Mouse (Mus musculus): ENCODE results near the gene Rasef. TPM values are rescaled to one million over a fixed set of nuclear protein-coding genes. Genes with fewer than 3 reads are reported as not detected.

The Rasef gene
- total and polyA plus RNA-seq, 2 experiments from 2014 or later = 0.22 to 2.1 TPM

Other genes starting within 250 kb of the Rasef start
- gene Gm11238, start 183.1 kb downstream of the Rasef start, total RNA-seq (2014; rRNA removed; ENCODE audit: low replicate concordance) = not detected in 2 replicates
- gene Gm11238, start 183.1 kb downstream of the Rasef start, polyA plus RNA-seq (2015; fragmentation: Nextera tagmentation; extraction: Ambion mirVana) = not detected in 2 replicates
- gene Gm11237, start 168.0 kb downstream of the Rasef start, total RNA-seq (2014; rRNA removed; ENCODE audit: low replicate concordance) = not detected in 2 replicates
- gene Gm11237, start 168.0 kb downstream of the Rasef start, polyA plus RNA-seq (2015; fragmentation: Nextera tagmentation; extraction: Ambion mirVana) = not detected in 2 replicates
- gene Gm11236, start 152.9 kb downstream of the Rasef start, total RNA-seq (2014; rRNA removed; ENCODE audit: low replicate concordance) = not detected in 2 replicates
- not detected in 2 replicates for gene Gm11236, start 152.9 kb downstream of the Rasef start, polyA plus RNA-seq (2015; fragmentation: Nextera tagmentation; extraction: Ambion mirVana)
- gene Gm11239, start 122.6 kb downstream of the Rasef start, total RNA-seq (2014; rRNA removed; ENCODE audit: low replicate concordance) = not detected in 2 replicates
- not detected in 2 replicates for gene Gm11239, start 122.6 kb downstream of the Rasef start, polyA plus RNA-seq (2015; fragmentation: Nextera tagmentation; extraction: Ambion mirVana)
- gene Gm428, start 107.5 kb downstream of the Rasef start, total RNA-seq (2014; rRNA removed; ENCODE audit: low replicate concordance) = not detected in 2 replicates
- gene Gm428, start 107.5 kb downstream of the Rasef start, polyA plus RNA-seq (2015; fragmentation: Nextera tagmentation; extraction: Ambion mirVana) = not detected in 2 replicates
- not detected in 2 replicates for gene Gm11758, start 85.3 kb upstream of the Rasef start, total RNA-seq (2014; rRNA removed; ENCODE audit: low replicate concordance)
- gene Gm11758, start 85.3 kb upstream of the Rasef start, polyA plus RNA-seq (2015; fragmentation: Nextera tagmentation; extraction: Ambion mirVana) = not detected in 2 replicates
- gene Gm11757, start 100.1 kb upstream of the Rasef start, total RNA-seq (2014; rRNA removed; ENCODE audit: low replicate concordance) = not detected in 2 replicates
- gene Gm11757, start 100.1 kb upstream of the Rasef start, polyA plus RNA-seq (2015; fragmentation: Nextera tagmentation; extraction: Ambion mirVana) = not detected in 2 replicates
- not detected in 2 replicates for gene Gm13871, start 115.0 kb upstream of the Rasef start, total RNA-seq (2014; rRNA removed; ENCODE audit: low replicate concordance)
- gene Gm13871, start 115.0 kb upstream of the Rasef start, polyA plus RNA-seq (2015; fragmentation: Nextera tagmentation; extraction: Ambion mirVana) = not detected in 2 replicates
- not detected in 2 replicates for gene Gm11756, start 129.8 kb upstream of the Rasef start, total RNA-seq (2014; rRNA removed; ENCODE audit: low replicate concordance)
- 0.18 TPM in 1 of 2 replicates, not detected in the other for gene Gm11756, start 129.8 kb upstream of the Rasef start, polyA plus RNA-seq (2015; fragmentation: Nextera tagmentation; extraction: Ambion mirVana)
- gene 2310002L09Rik, start 159.9 kb upstream of the Rasef start, total RNA-seq (2014; rRNA removed; ENCODE audit: low replicate concordance) = 3.3 and 5.0 TPM in 2 replicates
- gene 2310002L09Rik, start 159.9 kb upstream of the Rasef start, polyA plus RNA-seq (2015; fragmentation: Nextera tagmentation; extraction: Ambion mirVana) = 2.7 TPM in 2 replicates
- gene Frmd3, start 222.4 kb upstream of the Rasef start, total RNA-seq (2014; rRNA removed; ENCODE audit: low replicate concordance) = 0.04 TPM in 1 of 2 replicates, not detected in the other
- 0.12 and 0.16 TPM in 2 replicates for gene Frmd3, start 222.4 kb upstream of the Rasef start, polyA plus RNA-seq (2015; fragmentation: Nextera tagmentation; extraction: Ambion mirVana)

Data from heart, postnatal 0 days (tissue).